Mouse (Mus musculus): ENCODE data around the gene Olfr9.
"Not testable (repeated sequence)": the region's sequence is repeated elsewhere in the genome, so short reads cannot be mapped to it uniquely, and the experiment has no call there.

The Olfr9 gene

DNA sequence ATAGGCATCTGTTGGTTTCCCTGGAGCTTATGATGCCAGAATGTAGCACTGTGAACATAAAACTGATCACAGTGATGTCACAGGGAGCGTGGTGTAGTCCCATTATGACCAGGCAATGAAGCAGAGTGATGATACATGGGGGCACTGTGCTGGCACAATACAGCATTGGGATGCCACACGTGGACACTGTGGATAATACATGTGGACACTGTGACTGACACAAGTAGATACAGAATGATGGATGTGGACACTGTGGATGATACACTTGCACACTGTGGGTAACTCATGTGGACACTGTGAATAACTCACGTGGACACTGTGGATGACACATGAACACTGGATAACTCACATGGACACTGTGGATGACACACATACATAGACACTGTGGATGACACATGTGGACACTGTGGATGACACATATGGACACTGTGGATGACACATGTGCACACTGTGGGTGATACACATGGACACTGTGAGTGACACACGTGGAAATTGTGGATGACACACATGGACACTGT is 7.4 kb downstream of the Olfr9 start:
- no peak for DNase-seq (ENCODE audit: extremely low read depth, insufficient read length, low spot score)

DNA sequence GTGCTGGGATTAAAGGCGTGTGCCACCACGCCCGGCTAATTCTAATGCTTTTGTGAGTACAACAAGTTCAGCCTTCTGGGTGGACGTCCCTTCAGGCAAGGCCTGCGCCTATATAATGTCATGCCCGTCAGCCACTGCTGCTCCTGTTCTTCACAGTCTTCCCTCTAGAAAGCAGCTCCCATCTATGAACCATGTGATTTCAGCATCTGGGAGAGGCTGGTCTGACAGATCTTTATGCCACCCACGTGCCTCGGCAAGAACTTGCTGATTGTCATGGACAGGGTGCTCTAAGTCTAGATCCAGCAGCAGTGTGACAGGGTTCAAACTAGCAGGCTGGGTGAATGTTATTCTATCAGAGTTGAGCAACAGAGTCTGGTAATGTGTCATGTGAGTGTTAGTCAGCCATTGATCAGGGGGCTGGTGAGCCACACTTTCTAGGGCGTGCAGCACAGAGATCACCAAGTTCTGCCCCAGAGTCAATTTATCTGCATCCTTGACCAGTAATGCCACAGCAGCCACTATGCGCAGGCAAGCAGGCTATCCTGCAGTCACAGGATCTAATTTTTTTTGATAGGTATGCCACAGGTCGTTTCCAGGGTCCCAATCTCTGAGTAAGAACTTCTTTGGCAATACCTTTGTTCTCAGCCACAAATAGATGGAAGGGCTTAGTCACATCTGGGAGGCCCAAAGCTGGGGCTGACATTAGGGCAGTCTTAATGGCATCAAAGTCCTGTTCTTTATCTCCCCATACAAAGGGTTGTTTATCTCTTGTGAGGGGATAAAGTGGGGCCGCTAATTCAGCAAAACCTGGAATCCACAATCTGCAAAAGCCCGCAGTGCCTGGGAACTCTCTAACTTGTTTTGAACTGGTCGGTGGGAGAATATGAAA is 15.0 kb downstream of the Olfr9 start:
- DNase-seq (ENCODE audit: extremely low read depth, insufficient read length, low spot score): no peak

DNA sequence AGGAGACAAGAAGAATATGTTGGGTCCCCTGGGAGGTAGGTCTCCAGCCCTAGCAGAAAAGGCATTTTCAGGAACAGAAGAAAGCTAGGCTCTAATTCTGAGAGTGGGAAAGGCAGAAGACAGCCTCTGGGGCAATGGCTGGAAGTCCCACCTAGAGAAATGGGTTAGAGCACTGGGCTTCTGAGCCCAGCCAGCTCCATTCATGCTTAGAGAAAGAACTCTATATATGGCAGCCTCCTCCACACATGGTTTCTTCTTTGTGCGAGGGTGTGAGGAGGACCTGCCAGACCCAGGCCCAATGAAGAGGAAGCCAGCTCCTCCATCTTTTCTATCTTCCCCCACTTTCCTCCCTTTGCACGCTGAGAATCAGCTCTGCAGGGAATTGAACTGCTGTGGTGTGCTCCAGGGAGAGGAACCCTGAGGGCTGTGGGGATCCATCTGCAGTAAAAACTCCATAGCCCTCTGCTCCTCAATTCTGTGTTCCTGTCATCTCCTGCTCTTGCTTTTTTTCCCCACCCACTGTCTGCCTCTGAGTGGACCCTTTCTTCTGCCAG is 21.1 kb downstream of the Olfr9 start, which contains the start of gene Olfr763:
Olfr763 (plus strand) TSS at position 504 of the 554 bp plus-strand sequence.
- DNase-seq (ENCODE audit: extremely low read depth, insufficient read length, low spot score): no peak

DNA sequence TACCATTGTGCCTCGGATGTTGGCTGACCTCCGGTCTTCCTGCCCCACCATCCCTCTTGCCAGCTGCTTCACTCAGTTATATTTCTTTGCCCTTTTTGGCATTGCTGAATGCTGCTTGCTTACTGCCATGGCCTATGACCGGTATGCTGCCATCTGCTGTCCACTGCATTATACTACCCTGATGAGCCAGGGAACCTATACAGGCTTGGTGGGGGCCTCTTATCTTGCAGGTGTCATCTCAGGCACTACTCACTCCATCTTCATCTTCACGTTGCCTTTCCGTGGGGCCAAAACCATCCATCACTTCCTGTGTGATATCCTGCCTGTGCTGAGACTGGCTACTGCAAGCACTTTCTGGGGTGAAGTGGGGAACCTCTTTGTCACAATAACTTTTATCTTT is 22.3 kb downstream of the Olfr9 start:
- DNase-seq (ENCODE audit: extremely low read depth, insufficient read length, low spot score): not testable (repeated sequence)

DNA sequence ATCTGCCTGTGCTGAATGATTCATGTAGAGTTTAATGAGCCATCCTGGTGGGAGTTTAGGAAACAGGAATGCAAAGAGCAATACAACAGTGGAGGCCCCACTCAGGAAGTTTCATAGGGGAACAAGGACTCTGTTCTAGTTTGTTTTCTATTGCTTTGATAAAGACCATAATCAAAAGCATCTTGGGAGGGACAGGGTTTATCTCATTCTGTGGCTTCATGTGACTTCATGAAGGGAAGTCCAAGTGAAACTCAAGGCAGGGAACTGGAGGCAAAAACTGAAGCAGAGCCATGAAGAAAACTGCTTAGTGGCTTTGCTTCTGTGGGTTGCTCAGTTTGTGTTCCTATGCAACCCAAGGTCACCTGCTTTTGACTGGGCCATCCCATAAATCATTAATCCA is 25.2 kb downstream of the Olfr9 start:
- DNase-seq (ENCODE audit: extremely low read depth, insufficient read length, low spot score): no peak

DNA sequence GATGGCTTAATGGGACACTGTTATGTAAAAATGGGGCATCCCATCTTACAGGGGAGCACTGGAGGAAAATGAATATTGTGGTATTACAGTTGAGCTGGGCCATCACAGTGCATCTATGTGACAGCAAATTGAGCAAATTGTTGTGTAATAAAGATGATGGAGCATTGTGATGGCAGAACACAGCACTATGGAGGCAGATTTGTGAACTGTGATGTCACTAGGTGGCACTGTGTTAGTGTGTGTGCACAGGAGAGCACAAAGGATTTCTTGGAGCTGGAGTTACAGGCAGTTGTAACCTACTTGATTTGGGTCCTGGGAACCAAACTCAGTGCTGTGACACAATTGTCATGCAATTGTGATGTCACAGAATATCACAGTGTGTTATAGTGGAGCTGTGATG is 34.1 kb downstream of the Olfr9 start:
- no peak for DNase-seq (ENCODE audit: extremely low read depth, insufficient read length, low spot score)

DNA sequence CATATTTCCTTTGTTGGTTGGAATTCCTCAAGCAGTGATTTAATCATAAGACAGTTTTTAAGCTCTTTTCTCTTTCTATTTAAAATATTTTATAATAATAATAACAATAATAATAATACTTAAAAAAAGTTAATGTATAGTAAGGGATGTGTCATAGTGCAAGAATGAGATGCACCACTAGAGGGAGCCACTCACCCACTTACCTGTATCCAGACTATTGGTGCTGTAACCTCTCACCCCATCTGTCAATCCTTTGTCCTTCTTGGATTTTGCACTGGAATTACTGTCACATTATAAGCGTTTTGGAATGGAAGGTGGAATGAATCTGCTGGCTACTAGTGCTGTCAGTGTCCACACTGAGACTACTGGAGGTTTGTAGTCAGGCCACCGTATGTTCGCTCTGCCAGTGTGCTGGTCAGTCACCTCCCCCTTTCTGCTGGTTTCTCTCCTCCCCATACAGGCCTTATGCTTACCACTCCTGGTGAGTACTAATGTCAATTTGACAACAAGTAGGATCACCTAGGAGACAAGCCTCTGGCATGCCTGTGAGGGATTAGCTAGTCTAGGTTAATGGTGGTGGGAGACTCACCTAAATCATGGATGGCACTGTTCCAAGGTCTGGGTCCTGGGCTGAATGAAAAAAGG is 36.9 kb downstream of the Olfr9 start:
- DNase-seq (ENCODE audit: extremely low read depth, insufficient read length, low spot score): no peak

DNA sequence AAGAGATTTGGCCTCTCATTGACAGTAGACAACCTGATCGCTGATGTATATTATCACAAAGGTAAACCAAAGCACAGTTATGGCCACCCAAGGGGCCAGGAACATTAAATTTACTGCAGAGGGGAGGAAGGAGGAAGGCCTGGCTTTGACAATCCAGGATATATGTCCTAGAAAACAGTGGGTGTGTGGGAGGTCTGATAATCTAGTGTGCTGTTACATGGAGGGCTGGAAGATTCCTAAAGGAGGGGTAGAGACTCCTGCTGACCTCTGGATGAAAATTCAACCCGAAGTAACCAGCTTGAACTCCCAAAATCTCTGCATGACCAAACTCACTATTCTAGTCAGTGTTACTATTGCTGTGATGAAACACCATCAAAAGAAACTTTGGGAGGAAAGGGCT is 39.1 kb downstream of the Olfr9 start:
- no peak for DNase-seq (ENCODE audit: extremely low read depth, insufficient read length, low spot score)

DNA sequence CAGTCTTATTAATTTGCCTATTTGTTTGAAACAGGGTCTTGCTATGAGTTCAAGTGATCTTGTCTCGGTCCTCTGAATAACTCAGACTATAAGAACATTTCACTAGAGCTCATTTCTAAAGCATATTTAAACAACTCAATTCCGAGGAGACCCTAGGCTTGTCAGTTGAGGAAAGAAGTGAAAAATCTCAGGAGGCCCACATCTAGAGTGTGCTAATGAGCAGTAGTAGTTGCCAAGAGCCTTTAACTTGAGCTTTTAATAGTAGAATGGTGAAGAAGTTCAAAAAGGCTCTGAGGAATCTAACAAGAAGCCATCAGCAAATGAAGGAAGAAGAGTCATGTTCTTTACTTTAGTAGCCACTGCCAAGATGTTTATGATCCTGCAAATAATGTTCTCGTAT is 50.6 kb downstream of the Olfr9 start, which contains the start of gene Olfr764-ps1:
Olfr764-ps1 (minus strand) TSS at position 101 of the 400 bp plus-strand sequence.
- DNase-seq (ENCODE audit: extremely low read depth, insufficient read length, low spot score): no peak

All from 3134 (cell line).